Mouse (Mus musculus): Measurements from ENCODE around the gene Rnf4.

GRCm38 (mm10) chr5:34286516-34286915 lies 49.6 kb upstream of the Rnf4 start:
- TF ChIP-seq CTCF (IDR thresholded peaks at IDR 0.05; ENCODE audit: low read depth, low read length) (no peak), TAL1 (conservative IDR thresholded peaks at IDR 0.05; ENCODE audit: low read depth, low read length) (no peak), GATA2 (IDR thresholded peaks at IDR 0.05; ENCODE audit: borderline replicate concordance, low read depth, low read length) (no peak), GATA1 (IDR thresholded peaks at IDR 0.05; ENCODE audit: borderline replicate concordance, low read length) (no peak), POLR2AphosphoS5 (IDR thresholded peaks at IDR 0.05; ENCODE audit: insufficient replicate concordance, low read depth, low read length) (no peak)
